Mouse (Mus musculus) bone marrow macrophage, adult 2 months (primary cell): ENCODE results near the gene Snx14.

Experiments used
- CTCF ChIP-seq: IDR thresholded peaks from 2 replicates; pipeline ENCODE4 v1.5.1; 2012; ENCODE audit warnings: low read depth, mild to moderate bottlenecking, low read length, moderate library complexity
- POLR2A ChIP-seq: IDR thresholded peaks from 2 replicates; pipeline ENCODE4 v1.6.1; 2012; ENCODE audit warnings: mild to moderate bottlenecking, low read depth, low read length, borderline replicate concordance

DNA sequence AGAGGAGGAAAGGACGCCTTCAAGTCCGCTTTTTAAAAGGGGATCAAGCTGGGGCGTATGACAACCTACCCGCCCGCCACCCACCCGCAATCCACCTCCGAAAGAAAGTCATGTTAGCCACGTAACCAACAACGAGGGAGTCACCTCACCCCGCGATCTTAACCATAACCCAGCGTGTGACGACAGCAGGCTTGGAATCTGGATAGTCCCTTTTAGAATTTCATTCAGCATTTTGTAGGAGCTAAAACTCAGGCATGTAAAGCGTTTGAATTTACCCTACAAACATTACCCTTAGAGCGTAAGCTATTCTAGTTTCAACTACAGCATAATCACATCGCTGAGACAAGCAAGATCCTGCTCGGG lies 461 bp upstream of the Snx14 start:
- TF ChIP-seq CTCF (no peak), POLR2A (no peak)
